Mouse (Mus musculus) small intestine, adult 2 months (tissue): ENCODE results near the gene Lsamp.

Source experiments
- CTCF ChIP-seq: fragments of 200-500 bp; IDR thresholded peaks from 2 replicates; pipeline ENCODE4 v1.5.1; 2012; ENCODE audit warnings: low read depth, mild to moderate bottlenecking, control low read depth, inconsistent platforms, low read length, moderate library complexity, mixed read lengths; ENCODE audit not compliant: insufficient replicate concordance, insufficient read length; ENCODE audit errors: extremely low read depth
- POLR2A ChIP-seq: fragments of 200-500 bp; IDR thresholded peaks from 2 replicates; pipeline ENCODE4 v1.6.1; 2012; ENCODE audit warnings: low read depth, mild to moderate bottlenecking, control low read depth, inconsistent platforms, low read length, moderate library complexity

DNA sequence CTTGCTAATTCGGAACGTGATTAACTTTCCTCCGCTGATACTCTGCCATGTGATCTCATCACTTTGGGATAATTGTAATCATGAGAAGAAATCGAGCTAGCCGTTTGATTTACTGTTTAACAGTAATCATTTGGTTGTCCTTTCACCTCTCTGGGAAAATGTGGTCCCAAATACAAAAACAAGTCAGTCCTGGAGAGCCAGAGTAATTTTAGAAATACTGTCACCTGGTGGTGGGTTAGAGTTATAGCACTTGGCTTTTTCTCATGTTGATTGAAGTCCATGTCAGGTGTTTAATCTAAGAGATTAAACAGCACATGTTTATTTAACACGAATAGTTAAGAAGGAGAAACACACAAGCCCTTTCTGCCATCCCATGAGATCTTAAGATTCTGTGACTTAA, 1851.6 kb downstream of the Lsamp start:
- TF ChIP-seq POLR2A: no peak
- no peak for TF ChIP-seq CTCF
